Comparison of ENCODE assay signal across 24 mouse cellular contexts in the genomic region with DNA sequence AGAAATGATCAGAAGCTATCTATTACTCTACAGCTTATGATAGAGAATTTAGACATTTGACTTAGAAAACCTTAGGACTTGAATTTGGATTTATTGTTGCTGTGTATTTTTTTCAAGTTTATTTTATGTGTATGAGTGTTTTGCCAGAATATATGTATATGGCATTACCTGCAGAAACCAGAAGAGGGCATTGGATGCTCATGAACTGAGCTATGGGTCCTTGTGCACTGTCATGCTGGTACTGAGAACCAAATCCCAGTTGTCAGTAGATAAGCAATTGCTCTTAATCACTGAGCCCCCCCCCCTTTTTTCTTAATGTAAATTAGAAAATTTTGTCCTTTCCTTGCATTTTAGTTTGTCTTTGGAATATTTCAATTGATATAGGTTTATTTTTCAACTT.
A peak's percentile ranks its signal among the peaks of the same experiment; 100 is the strongest.
DNase-seq lines count a peak whose midpoint lies in the region; TF ChIP-seq lines count a peak whose summit lies in the region.
"Had no signal": no experiment of that assay in that cellular context is flagged by ENCODE, and none has a peak within 500 bp of the region (broad histone marks: within the 10 kb centered on the region; RNA-seq: fewer than 3 reads in every experiment).

No protein-coding gene starts in this region.

- peak; percentile 0 for DNase-seq in kidney, adult 9 months
- no peak for DNase-seq in kidney, adult 11 months
- peak; percentile 11 for DNase-seq in ES-E14 (ENCODE audit: low read depth, low spot score)
- peak; percentile 25 for DNase-seq in ZHBTc4 (ENCODE audit: low read depth, low spot score)
- no peak for DNase-seq in left cerebral cortex, postnatal 14 days (ENCODE audit: low spot score in 2 of 2)
- no peak for DNase-seq in frontal cortex, postnatal 25 days (ENCODE audit: low spot score in 2 of 2)
- DNase-seq in layer of hippocampus, adult 9-11 months = no peak
- DNase-seq: adrenal gland, adult 2 months; adrenal gland, postnatal 36 days; cerebellum, adult 2 months; cerebellum, postnatal 25 days; heart, adult 2 months; heart, postnatal 4 days; kidney, adult 2 months; lung, postnatal 36 days; right cerebral cortex, postnatal 25 days; spleen, adult 18-20 months; thymus, adult 18-20 months; thymus, postnatal 36 days had no signal

- H3K36me3 ChIP-seq in ES-E14 (ENCODE audit: control insufficient read depth, insufficient read depth, low read length, poor library complexity, severe bottlenecking) = no peaks in the 10 kb centered on the region
- H3K36me3 ChIP-seq: embryonic facial prominence, embryonic 12.5 days; heart, embryonic 12.5 days; hindbrain, embryonic 13.5 days; limb, embryonic 13.5 days had no signal

- no peak overlapping the region for H3K9ac ChIP-seq in ES-E14 (ENCODE audit: insufficient read depth, low read depth, low read length, poor library complexity, severe bottlenecking)
- H3K9ac ChIP-seq: embryonic facial prominence, embryonic 12.5 days; heart, embryonic 12.5 days; hindbrain, embryonic 13.5 days; limb, embryonic 13.5 days had no signal

- H3K27ac ChIP-seq in ES-E14 (ENCODE audit: insufficient read depth, low read depth, low read length, poor library complexity, severe bottlenecking) = no peak overlapping the region
- H3K27ac ChIP-seq: embryonic facial prominence, embryonic 12.5 days; heart, adult 2 months; hindbrain, embryonic 13.5 days; kidney, postnatal 0 days; limb, embryonic 13.5 days had no signal

- no peaks in the 10 kb centered on the region for H3K9me3 ChIP-seq in ES-E14 (ENCODE audit: control insufficient read depth, insufficient read depth, low read depth, low read length)
- H3K9me3 ChIP-seq: embryonic facial prominence, embryonic 12.5 days; hindbrain, embryonic 13.5 days; limb, embryonic 13.5 days had no signal

- in situ Hi-C loops in ES-E14 (cut with MboI; ENCODE audit: low sequenced_read_pairs in 2 of 2, unreplicated experiment in 2 of 2) = no loop called here

- no peak overlapping the region for H3K4me3 ChIP-seq in ES-E14 (ENCODE audit: insufficient read depth in 1 of 2, low read depth in 1 of 2, low read length in 2 of 2, poor library complexity in 1 of 2, severe bottlenecking in 1 of 2)
- H3K4me3 ChIP-seq: embryonic facial prominence, embryonic 12.5 days; heart, adult 2 months; heart, embryonic 12.5 days; hindbrain, embryonic 13.5 days; limb, embryonic 13.5 days had no signal

- no peaks in the 10 kb centered on the region for H3K4me1 ChIP-seq in ES-E14 (ENCODE audit: control insufficient read depth in 2 of 2, insufficient read depth in 2 of 2, low read length in 2 of 2, poor library complexity in 1 of 2)
- H3K4me1 ChIP-seq: embryonic facial prominence, embryonic 12.5 days; heart, embryonic 12.5 days; hindbrain, embryonic 13.5 days; limb, embryonic 13.5 days had no signal

- intact Hi-C loops in left cerebral cortex, postnatal 14 days (cut with DNase I) = no loop called here

TF ChIP-seq in ES-E14, 5 proteins besides CTCF, POLR2A, EP300 and RAD21:
- TF ChIP-seq CHD2 (IDR thresholded peaks at IDR 0.05; ENCODE audit: low read depth, low read length) = no peak
- TF ChIP-seq MAFK (IDR thresholded peaks at IDR 0.05; ENCODE audit: insufficient read depth, low read depth, low read length) = 0 out of 2 replicates have a peak, but pooled peaks have one; percentile 10

Comparison
In these comparisons a context has a peak if more than half of its experiments do, and no peak if none do; other contexts are left out.
1. DNase-seq: peak in kidney, adult 9 months (single experiment), ES-E14 (single experiment) and ZHBTc4 (single experiment); none in kidney, adult 11 months (single experiment), left cerebral cortex, postnatal 14 days (0 of 2), frontal cortex, postnatal 25 days (0 of 2) and layer of hippocampus, adult 9-11 months (single experiment).